Mouse (Mus musculus): ENCODE data around the gene Ascl3.

The Ascl3 gene

DNA sequence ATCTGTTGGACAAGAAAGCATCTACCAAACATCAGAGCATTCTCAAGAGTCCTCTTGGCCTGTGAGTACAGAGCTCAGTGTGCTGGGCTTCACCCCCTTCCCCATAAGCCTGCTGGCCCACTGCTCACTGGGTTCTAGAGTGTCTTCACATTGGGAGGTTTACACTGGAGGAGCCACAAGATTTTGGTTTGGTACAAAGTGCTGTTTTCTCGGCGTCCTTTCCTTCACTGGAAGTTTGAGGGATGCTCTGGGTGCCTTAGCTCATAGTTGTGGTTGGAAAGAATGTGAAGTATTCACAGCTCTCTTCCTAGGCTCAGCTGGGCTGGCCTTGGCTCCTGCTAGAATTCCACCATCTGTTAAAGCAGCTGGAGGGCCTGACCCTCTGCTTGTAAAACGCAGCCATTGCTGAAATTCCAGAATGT lies 22.6 kb downstream of the Ascl3 start:
- DNase-seq: no peak

DNA sequence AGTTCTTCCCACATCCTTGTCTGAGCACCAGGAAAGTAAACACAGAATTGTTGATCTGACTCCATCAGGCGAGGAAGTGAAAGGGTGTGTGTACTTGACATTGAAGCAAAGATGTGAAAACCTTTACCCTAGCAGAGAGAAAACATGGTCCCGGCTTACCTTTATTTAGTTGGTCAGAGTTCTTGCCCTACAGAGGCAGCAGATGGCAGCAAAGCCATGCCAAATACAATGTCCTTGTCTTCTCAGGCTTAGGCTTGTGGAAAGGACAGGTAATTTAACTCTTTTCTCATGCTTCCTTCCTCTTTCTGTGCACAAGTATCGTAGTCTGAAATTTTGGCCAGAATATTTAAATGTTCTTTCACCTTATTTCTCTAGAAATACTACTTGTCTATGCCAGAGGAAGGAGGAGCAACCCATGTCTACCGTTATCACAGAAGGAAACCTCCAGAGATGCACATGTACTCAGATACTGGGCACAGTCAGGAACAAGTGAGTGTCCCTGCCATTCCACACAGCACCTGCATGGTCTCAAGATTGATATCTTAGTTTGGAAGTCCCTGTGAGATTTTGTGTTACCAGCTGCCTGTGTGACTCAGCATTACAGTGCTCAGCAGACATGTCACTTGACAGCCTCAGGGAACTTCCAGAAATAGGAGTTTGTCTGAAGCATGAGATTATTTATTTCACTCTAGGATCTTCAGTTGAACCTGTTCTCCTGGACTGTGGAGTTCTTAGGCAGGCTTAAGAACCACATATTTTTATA lies 24.3 kb downstream of the Ascl3 start:
- DNase-seq: peak; percentile 81

DNA sequence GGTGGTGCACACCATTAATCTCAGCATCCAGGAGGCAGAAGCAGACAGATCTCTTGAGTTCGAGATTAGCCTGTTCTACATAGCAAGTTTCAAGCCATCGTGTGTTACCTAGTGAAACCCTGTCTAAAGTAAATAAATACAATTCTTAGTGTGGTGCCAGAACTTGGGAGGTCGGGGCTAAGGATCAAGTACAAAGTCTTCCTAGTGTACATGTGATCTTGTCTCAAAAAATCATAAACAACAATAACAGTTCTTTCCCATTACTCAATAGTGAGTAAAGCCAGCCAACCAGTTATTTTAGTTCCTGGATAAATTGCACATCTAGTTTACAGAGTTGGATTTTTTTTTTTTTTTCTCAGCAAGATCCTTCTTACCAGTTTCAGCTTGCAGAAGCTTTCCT lies 27.1 kb downstream of the Ascl3 start:
- peak; percentile 7 for DNase-seq

DNA sequence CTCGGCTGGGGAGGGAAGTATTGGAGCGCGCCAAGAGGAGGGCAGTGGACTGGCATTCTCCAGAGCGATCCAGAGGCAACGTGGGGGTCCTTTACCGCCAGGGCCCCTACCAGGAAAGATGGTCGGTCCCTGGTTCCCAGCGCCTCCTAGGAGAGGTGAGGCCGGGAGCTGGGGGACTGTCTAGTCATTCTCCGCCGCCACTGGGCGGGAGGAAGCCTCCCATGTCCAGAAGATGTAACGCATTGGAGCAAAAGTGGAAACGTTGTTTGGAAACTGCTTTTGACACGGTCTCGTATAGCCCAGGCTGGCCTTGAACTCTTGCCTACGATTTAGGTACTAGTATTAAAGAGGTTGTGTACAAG lies 27.5 kb downstream of the Ascl3 start:
- no peak for DNase-seq

DNA sequence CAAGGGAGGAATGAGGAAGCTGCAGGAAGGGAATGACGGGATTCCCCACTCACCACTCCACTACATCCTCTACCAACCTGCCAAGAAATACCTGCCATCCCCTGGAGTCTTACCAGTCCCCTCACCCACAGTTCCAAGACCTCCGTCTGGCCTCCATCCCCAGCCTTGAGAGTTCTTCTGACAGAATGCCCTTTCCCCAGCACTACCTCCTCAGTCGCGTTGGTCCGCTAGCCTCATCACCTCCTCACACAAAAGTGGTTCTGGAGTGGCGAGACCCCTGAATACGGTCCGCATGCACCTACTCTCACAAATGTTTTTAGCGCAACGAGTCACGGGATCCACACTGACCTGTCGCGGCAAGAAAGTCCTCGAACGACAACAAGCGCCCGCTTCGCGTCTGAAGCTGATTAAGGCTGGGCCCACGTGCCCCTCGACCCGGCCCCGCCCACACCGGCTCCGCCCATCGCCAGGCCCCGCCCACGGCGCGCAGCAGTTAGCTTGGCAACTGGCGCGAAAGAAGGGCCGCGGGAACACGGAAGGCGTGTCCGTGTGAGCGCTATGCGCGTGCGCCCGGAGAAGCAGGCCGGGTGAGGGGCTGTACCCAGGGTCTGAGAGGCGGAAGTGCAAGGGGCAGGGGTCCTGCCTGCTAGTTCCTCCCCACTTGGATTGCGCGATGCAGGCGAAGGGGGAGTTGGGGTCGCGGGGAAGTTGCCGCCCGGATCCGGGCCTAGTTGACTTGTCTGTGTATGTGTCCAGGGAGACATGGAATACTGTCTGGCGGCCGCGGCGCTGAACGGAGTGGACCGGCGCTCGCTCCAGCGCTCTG lies 28.1 kb downstream of the Ascl3 start, which contains the start of the genes St5 and Akip1:
Gene St5 (minus strand): TSS at position 416 of the 826 bp plus-strand sequence.
Gene Akip1 (plus strand): TSS at position 501 of the 826 bp plus-strand sequence.
- DNase-seq: peak; percentile 86

DNA sequence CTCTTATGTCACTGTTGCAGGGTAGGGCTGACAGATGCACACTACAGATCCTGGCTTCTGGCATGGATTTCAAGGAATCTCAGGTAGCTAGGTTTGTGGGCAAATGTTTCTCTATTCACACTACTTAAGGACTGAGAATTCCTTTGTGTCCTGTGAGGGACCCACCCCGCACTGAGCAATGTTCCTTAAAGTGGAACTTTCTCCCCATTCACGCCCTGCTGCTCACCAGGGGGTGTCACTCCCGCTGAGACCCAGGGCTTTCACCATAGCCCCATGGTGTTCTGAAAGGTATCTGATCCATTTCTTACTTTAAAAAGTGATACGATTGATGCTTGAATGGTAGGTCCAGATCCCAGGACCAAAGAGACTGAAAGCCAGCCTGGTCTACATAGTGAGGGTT lies 28.8 kb downstream of the Ascl3 start:
- peak; percentile 20 for DNase-seq

DNA sequence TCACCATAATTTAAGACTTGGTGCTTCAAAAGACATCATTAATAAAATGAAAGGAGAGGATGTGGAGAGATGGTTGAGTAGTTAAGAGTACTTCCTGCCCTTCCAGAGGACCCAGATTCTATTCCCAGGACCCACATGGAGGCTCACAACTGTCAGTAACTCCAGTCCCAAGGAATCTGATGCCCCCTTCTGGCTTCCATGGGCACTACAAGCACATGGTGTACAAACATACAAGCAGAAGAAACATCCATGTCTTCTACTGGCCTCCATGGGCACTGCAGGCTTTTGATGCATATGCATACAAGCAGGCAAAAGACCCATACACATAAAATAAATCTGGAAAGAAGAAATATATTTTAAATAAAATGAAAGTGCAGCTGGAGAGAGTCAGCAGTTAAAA lies 31.3 kb downstream of the Ascl3 start:
- no peak for DNase-seq

DNA sequence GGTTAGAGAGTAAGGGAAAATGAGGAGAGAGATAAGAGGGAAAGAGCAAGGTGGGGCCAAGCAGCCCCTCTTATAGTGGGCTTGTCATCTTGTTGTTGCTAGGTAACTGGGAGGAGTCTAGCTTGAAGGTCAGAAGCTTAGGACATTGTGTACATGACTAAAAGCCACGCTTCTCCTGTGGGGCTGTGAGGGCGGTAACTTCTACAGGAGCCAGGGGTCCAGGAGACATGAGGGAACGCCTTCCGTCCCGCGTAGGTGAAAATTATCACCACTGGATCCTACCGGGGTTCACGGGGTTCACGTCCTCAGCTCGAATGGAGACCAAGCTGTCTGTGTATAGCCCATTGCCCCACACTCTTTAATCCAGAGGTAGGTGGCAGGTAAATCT lies 36.2 kb downstream of the Ascl3 start:
- DNase-seq: no peak

DNA sequence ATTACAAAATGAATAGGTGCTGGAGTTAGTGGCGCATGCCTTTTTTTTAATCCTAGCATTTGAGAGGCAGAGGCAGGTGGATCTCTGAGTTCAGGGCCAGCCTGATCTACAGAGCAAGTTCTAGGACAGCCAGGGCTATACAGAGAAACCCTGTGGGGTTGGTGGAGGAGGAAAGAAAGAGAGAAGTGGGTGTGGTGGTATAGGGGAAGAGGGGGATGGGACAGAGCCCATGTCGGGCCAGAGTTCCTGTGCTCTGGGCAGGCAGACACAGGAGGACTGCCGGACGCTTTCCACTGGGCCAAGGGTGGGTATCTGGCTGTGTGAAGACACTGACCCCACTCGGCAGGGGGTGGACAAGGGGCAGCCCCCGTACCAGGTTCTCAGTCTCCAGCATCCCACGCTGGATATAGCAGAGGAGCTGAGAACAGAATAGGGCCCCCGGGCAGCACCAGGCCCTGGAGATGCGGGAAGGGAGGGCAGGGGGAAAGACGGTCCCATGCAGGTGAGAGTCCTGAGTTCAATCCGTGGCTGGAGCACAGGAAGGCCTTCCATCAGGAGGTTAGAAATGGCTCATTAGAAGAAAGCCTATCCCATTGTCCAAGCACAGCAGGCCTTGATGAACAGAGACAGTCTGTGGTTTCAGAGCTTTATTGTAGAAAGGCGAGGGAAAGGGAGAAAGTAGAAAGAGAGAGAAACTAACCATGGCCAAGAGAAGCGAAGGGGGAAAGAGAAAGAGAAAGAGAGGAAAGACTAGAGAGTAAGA lies 36.8 kb downstream of the Ascl3 start:
- DNase-seq: no peak

DNA sequence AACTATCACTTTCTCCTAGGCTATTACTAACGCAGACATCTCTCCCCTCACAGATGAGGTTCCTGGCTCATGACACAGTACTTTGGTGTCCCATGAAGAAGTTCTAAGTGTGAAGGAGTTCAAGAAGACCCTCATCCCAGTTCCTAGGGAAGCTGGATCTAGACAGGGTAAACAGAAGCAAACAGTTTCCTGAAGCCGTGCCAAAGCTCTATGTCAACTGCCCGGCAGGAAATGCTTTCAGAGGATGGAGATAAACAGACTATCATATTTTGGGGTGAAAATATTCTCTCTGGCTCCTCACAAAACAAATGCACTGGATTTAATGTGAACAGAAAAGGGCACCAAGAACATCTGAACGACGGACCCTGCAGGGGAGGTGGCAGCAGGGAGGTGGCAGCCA lies 40.6 kb downstream of the Ascl3 start:
- DNase-seq: no peak

DNA sequence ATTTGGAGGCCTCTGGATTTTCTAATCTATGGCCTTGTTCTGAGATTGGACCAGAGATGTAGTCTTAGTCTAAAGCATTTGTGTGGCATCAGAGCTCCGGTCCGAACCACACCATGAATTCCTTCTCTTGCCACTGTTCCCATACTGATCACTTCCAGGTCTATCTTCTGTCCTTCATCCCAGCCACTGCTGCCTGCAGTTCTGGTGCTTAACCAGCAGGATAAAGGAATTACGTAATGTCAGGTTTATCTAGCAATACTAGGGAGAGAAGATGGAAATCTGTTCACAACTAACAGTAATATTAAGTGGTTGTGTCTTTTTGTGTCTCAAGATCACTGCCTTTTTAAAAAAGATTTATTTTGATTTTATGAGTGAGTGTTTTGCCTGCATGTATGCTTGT lies 41.4 kb downstream of the Ascl3 start:
- DNase-seq: no peak

DNA sequence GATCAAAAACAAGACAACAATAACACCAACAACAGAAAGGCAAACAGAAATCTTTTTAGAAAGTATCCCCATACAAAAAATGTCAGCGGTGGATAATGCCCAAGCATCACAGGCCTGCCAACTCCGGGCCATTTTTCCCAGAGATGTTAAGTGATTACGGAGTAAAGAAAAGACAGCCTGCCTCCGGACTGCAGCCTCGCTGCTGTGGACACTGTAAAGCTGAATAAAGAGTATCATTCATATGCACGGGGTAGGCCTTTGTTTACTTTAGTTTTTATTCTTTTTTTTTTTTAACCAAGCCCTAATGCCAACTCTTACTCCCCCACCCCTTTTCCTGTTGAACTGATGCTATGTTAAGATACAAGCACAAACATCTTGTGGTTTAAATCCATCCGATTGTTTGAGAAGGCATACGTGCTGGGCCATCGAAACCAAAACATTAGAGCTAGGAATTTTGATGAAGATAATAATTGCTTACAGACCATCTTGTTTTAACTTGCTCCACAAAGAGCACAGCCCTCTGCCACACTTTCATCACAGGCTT lies 44.9 kb downstream of the Ascl3 start:
- no peak for DNase-seq

DNA sequence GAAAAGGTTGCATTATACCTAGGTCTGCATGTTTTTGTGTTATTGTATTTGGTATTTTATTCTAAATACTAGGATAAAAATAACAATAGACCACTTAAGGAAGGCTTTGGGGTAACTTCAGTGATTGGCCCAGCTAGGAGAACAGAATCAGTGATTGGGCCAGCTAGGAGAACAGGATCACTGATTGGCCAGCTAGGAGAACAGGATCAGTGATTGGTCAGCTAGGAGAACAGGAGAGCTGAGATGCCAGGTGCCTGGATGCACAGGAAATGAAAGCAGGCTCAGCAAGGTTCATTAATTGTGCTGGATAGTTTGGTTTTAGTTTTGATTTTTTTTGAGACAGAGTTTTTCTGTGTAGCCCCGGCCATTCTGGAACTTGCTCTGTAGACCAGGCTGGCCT lies 50.6 kb downstream of the Ascl3 start:
- DNase-seq: no peak

DNA sequence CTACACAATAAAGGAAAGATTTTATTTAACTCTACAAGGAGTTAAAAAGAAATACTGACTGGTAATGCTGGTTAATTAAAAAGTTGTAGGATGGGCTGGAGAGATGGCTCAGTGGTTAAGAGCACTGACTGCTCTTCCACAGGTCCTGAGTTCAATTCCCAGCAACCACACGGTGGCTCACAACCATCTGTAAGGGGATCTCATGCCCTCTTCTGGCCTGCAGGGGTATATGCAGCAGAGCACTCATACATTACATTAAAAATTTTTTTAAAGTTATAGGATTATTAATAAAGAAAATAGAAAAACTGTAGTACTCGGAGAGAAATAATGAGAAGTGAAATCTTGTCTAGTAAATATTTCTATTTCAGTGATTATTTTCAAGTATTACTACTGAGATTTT lies 51.2 kb downstream of the Ascl3 start:
- DNase-seq: no peak
